Mouse (Mus musculus): ENCODE measurements around the gene Angptl7.

Angptl7 gene

DNA sequence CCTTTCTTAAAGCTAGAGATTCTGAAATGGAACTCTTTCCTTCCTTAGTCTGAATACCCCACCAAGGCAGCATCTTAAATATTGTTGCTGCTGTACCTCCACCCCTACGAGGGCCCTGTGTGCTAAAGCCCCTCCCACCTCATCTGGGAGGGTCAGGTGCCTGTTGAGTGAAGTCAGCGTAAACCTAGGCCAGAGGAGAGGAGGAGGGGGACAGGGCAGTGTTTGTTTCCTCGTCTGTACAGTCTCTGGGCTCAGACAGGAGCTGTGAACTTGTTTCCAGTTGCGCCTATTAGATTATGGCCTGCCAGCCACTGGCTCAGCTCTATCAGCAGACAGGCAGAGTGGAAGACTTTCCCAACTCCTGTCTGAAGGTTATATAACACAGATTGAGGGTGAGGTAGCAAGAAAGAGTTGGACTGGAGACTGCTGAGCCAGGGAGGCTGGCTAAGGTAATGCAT lies at the start of gene Angptl7:
TSS of gene Angptl7 (minus strand) at position 51 of the 458 bp plus-strand sequence.
- DNase-seq (ENCODE audit: extremely low read depth, low read depth, low spot score), result no peak

DNA sequence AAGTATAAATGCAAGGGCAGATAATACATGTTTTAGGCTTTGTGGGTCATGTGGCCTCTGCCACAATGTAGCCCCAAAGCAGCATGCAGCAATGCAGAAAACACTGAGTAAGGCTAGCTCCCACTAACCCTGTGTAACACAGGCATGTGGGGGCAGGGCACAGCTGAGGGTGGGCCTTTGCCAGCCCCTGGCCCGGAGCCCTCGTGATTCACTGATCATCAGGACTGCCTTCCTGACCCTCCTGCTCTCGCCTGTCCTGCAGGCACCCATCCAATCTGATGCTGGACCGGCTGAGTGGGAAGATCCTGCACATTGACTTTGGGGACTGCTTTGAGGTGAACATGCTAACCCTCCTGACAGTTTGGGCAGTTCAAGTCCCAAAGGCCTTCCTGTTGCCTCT lies 48.8 kb upstream of the Angptl7 start:
- no peak for DNase-seq (ENCODE audit: extremely low read depth, low read depth, low spot score)

DNA sequence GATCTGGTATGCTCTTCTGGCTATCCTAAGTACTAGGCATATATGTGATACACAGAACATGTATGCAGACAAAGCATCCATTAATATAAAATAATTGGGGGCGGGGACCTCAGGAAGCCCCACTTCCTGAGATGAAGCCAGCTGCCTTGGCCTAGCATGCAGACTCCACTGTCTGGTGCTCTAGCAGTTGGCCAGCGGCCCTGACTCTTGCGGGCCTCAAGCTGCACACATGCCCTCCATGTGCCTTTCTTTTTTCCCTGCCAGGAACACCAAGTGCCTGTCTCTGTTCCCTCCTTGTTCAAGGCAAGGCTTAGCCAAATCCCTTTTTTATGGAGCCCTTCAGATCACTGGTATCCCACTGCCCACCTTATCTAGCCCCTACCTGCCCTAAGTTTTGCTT lies 35.6 kb upstream of the Angptl7 start:
- DNase-seq (ENCODE audit: extremely low read depth, low read depth, low spot score), result no peak

DNA sequence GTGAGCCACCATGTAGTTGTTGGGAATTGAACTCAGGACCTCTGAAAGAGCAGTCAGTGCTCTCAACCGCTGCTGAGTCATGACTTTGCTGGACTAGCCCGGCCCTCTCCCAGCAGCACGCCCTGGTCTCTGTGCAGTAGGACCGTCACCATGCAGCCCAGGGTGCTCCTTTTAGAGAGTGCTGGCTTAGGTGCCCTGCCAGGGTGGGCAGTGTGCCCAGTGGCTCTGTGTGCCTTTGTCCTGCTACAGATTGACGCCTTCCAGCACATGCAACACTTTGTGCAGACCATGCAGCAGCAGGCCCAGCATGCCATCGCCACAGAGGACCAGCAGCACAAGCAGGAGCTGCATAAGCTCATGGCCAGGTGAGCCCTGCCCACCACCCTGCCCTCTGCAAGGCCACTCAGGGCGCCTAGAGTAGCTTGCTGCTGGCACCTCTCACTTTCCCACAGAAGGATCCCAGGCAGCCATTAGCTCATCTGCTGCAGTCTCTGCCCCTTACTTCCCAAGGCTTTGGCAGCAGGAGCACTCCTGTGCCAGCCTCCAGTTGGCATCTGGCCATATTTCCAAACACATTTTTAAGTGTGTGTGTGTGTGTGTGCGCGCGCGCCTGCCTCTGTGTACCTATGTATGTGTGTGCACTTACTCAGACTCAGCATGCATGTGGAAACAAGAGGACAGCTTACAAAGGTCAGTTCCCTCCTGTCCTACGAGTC lies 33.5 kb upstream of the Angptl7 start:
- no peak for DNase-seq (ENCODE audit: extremely low read depth, low read depth, low spot score)

DNA sequence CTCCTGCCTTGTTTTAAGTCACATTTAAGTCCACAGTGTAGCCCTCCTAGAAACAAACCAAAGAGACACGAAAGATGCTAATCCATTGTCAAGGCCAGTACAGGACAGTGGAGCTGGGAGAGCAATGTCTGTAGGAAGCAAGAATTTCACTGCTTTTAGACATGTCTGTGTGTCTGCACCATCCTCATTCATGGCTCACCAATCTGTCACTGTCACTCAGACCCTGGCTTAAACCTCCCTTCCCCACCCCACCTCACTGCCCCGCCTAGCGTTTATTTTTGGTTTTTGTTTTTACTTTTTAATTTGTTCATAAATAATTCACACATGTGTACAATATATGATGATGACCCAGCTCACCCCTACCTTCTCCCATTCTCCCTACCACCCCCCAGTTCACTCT lies 32.3 kb upstream of the Angptl7 start:
- no peak for DNase-seq (ENCODE audit: extremely low read depth, low read depth, low spot score)

DNA sequence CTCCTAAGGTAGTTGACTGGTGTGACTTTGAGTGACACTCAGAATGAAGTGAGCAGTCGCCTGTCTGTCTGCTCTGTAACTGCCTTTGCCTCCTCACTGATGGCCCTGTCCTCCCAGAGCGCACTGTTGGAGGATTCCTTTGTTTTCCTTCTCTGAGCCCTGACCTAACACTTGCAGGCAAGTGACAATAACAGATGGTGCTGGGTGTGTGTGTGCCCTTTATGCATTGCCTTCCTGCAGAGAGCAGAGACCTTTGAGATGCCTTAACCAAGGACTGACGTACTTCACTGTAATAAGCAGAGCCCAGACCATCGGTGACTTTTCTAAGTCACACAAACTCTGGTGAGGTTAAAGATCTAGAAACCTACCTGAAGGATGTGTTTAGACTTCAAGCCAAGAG lies 31.1 kb upstream of the Angptl7 start:
- no peak for DNase-seq (ENCODE audit: extremely low read depth, low read depth, low spot score)

DNA sequence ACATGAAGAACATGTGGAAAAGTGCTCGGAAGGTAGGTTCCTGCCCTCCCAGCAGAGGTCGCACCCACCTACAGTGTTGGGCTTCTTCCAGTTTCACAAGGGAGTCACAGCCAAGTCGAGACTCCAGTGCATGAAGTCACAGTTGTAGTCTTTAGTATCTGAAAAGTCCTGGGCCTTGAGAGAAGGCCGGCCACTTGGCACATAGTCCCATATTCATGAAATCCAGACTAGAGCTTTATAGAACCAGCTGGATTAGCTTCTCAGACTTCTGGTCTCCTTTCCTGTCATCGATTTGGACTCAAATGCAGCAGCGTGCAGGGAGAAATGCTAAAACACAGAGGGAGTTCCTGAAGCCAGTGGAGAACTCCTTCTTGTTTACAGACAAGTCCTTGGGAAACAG lies 30.5 kb upstream of the Angptl7 start:
- DNase-seq (ENCODE audit: extremely low read depth, low read depth, low spot score), result no peak

DNA sequence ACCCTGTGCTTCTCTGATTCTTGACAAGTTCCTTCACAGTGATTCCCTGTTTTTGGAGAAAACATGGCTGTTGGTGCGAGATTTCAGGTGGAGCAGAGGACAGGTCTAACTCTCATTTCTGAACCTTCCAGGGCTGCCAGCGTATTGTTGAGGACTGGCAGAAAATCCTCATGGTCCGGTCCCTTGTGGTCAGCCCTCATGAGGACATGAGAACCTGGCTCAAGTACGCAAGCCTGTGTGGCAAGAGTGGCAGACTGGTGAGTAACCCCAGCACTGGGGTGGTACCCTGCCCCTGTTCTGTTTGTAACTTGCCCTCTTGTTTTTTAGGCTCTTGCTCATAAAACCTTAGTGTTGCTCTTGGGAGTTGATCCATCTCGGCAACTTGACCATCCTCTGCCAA lies 30.1 kb upstream of the Angptl7 start:
- DNase-seq (ENCODE audit: extremely low read depth, low read depth, low spot score), result no peak

DNA sequence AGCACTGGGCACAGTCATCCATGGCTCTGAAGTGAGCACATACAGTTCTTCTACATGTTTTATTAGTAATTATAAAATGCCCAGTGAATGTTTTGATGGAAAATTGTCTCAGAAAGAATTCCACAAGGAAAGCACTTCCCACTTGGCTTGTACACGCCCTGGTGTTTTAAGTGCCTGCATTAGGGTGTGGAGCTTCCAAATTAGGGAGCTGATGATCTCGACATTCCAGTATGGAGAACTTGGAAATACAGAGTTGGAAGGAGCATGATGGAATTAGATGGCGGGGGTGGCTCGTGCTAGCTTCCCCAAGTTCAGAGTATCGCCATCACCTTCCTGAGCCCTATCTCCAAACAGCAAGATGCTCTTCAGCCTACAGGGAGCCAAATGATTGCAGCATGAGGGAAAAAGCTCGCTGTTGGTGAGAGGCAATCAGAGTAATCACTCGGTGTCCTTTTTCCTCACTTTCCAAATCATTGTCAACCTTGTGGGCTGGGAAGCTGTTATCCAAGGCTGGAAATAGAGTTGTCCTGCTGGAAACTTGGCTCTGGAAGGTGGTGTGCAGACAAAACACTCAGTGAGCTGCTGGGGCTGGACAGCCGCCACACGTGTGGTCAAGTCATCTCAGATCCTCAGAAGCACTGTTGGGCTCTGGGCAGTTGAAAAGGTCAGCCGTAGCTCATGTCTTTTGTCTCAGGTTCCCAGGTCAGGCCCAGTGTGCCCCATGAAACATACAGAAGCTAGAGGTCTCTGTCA lies 27.1 kb upstream of the Angptl7 start:
- no peak for DNase-seq (ENCODE audit: extremely low read depth, low read depth, low spot score)

DNA sequence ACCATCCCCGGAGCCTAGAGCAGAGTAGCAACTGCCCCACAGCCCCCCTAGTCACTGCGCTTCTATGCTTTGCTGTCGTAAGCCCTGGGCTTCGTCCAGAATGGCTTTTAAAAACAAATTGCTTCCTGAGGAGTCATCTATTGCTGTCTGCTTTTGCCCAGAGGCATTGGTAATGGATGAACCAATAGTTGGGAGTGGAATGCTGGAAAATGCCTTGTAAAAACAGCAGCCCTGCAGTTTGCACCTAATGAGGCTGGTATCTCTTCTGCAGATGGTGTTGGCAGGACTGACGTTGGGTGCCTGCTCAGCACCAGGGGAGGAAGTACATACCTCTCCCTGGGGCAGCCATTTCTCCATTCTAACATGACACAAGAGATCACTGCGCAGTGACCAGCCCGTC lies 23.3 kb upstream of the Angptl7 start:
- DNase-seq (ENCODE audit: extremely low read depth, low read depth, low spot score), result no peak

DNA sequence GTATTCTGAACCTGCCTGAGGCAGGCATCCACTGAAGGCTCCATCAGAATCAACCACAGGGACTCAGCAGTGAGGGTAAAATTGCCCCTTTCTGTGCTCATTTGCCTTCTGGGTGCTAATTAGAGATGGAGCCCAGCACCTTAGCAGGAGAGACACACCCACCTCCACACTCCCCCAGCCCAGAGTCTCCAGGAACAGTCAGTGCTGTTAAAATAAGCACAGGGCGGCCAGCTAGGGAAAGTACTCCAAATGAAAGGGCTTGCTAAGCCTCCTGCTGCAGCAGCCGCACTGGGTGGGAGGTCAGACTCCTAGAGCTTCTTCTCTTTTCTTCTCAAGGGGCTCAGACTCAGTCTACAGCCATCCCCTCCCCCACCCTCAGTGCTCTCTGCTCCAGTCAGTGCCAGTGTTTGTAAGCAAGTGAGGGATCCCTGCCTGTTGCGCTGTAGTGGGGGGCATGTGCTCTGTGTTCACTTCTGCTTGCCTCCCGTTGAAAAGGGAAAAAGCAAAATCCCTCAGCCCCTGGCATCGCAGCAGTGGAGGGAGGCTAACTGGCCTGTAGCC lies 18.1 kb upstream of the Angptl7 start:
- no peak for DNase-seq (ENCODE audit: extremely low read depth, low read depth, low spot score)

DNA sequence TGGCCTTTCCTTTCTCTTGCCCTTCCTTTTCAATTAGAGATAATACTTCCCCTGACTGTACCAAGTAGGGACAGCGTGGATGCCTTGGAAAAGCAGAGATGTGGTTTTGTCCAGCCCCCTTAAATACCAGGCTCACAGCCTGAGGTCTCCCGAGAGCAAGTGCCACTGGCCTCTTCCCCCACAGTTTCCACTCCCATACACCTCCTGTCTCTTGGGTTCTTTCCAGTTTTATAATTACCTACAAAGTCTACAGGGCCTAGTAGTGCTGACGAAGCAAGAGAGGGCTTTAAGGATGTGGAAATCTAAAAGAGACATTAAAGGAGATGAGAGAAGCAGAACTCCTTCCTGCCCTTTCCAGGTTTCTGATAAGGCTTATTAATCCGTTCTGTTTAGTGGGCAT lies 17.5 kb upstream of the Angptl7 start:
- no peak for DNase-seq (ENCODE audit: extremely low read depth, low read depth, low spot score)

DNA sequence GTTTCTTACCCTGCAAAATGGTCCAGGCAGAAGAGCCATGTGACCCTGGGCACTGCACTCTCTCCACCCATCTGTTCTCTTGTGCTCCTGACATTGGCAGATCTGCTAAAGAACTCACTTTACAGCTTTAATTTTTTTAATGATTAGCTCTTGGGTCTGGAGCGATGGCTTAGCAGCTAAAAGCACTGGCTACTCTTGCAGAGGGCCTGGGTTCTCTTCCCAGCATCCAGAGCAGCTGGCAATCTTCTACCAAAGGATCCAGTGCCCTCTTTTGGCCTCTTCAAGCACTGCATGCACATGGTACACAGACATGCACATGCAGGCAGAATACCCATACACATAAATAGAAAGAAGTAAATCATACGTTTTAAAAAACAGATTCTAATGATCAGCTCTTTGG lies 15.1 kb upstream of the Angptl7 start:
- DNase-seq (ENCODE audit: extremely low read depth, low read depth, low spot score), result no peak

DNA sequence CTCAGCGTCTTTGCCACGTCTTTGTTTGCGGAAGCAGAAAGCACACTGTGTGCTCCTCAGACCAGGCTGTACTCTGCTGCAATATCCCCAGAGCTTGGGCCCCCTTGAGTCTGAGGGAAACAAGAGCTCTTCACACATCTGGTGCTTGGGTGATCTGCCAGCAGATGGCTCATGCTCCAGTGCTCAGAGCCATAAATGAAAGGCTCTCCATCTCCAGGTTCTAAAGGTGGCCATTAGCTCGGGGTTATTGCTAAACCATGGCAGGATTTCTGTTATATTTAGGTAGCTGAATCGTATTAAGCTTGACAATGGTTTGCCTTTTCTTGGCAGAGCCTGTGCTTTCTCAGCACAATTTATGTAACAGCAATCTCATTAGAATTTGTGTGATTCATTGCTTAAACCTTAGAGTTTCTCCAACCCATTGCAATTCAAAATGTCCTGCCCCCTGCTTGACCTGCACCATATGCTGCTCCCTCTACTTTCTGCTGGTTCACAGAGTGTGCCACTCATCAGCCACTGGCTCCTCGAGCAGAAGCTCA lies 12.8 kb upstream of the Angptl7 start:
- no peak for DNase-seq (ENCODE audit: extremely low read depth, low read depth, low spot score)

DNA sequence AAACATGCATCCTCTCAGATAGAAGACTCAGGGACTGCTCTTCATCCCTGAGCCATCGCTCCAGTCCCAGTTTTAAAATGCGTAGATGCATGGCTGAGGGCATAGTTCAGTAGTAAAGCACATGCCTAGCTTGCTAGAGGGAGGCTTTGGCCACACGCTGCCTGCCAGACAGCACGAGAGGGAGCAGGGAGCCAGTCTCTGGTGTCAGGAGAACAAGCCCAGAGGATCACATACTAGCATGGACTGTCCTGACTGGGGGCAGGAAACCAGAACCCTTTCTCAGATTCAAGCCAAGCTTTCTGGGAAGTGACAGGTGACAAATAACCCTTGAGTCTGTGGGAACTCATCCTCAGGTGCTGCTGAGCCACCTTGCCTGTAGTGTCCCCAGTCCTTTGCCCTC lies 11.1 kb upstream of the Angptl7 start:
- no peak for DNase-seq (ENCODE audit: extremely low read depth, low read depth, low spot score)

DNA sequence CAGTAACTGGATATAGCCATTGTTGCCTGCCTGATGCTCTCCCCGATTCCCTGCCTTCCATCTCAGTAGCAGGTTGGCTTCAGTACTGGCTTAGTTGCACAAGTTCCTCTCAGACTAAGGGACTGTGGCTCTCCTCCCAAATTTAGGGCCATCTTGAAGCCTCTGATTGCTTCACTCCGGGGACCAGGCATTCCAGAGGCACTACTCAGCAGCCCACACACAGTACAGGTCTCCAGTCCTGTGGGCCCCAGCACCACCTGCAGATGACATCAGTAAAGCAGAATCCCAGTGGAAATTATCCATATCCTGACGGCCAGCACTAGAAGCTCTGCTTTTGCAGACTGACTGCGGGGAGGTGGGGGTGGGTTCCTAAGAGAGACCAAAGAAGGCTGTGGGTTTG lies 10.4 kb upstream of the Angptl7 start:
- no peak for DNase-seq (ENCODE audit: extremely low read depth, low read depth, low spot score)

DNA sequence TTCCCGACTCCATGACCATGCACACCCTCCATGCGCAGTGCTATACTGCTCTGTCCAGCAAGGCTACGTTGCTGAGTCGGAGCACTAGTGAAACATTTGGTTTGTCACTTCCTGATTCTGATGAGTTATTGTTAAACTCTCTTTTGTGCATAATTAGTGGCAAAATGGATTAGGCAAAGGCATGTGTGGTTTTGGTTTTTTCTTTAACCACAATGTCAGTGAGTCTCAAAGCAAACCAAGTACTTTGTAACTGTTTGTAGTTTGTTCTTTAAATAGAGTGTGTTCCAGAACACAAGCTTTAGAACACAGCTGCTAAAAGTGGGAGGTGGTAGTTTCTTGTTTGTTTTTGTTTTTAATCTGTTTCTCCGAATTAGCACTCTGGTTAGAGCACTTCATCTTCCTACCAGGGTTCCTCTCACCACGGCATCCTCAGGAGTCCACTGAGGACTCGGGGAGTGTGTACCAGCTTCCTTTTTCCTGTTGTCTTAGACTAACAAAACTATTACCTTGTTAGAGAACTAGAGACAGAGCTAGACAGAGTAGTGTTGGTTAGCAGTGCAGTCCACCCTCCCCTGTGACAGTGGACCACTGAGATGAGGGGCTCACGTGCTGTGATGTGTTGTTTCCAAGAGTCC lies 9.3 kb upstream of the Angptl7 start:
- DNase-seq (ENCODE audit: extremely low read depth, low read depth, low spot score), result no peak

DNA sequence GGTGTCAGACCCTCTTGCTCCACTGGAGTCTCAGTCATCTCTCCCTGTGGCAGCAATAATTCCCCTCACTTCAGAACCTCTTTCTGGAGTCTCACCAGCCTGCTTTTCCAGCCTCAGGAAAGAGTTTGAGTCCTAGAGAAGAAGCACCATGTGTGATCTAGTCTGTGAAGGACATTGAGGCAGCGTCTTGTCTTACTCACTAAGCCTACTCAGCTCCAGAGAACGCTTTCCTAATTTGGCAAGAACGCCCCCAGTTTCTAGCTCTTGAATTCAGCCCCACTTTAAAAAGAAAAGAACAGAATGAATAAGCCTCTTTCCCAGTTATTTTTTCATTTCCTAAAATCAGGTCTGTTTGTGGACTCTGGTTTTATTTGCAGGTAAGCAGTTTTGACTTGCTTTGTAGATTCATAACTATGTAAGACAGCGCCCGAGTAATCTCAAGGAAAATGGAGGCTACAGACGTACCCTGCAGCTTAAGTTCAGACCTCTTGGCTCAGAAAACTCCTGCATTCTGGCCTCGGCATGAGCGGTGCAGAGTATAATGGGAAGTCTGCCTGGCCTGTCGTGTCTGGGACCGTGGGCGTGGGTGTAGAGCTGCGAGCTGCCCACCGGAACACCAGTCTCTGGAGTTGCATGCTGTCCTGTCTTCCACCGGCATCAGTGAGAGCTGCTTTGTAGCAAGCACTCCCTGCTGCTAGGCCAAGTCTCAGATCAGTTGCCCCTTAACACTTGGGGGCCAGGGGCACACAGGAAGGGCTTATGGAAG lies 8.0 kb upstream of the Angptl7 start:
- DNase-seq (ENCODE audit: extremely low read depth, low read depth, low spot score), result no peak

DNA sequence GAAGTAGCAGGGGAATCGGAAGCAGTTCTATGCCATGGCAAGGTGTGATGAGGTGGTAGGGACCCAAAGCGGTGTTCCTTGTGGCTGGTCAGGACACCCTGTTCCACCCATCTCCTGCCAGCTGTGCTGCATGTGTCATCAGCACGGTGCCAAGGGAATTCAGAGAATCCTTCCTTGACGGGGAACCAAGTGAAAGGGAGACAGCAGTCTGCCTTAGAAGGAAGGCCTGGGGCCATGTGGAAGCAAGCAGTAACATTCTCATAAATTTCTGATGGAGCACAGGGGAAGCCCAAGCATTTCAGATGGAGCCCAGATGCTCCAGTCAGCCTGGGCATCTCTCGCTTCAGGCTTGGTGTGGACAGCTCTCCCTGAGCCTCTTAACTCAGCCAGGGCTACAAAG lies 7.3 kb upstream of the Angptl7 start:
- no peak for DNase-seq (ENCODE audit: extremely low read depth, low read depth, low spot score)

DNA sequence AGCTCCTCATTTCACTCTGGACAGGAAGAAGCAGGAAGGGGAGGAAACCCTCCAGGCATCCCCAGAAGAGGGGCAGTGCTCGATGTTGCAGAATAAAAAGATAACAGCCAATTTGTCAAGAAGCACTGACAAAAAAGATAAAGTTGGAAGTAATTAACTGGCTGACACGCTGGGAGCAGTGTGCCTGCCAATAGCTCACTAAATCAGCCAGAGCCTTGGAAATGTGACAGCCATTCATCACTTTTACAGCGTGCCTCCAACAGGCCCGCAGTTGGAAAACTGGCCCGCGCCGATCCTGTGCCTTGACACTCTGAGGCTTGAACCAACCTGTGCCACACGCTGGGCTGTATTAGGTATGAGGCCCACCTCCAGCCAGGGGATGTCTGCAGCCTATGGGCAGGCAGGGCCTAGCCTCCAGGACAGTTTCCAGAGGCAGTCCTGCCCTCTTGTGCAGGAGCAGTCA lies 4.3 kb upstream of the Angptl7 start:
- DNase-seq (ENCODE audit: extremely low read depth, low read depth, low spot score), result no peak
